Mouse (Mus musculus): ENCODE data around the gene Cmip. TPM values are rescaled to one million over a fixed set of nuclear protein-coding genes. Genes with fewer than 3 reads are reported as not detected.

Cmip gene
- 54.7 and 59.2 TPM in 2 replicates for polyA plus RNA-seq (2012; rRNA removed; ENCODE audit: low replicate concordance)

GRCm38 (mm10) chr8:117257029-117257820, at the start of gene Cmip:
Cmip (plus strand) TSS chr8:117257064.

GRCm38 (mm10) chr8:117498179-117498914, 241.5 kb downstream of the Cmip start, which contains the start of gene Plcg2:
Plcg2 (plus strand) TSS chr8:117498291.

Other genes with a start within 250 kb of the Cmip start
- 0.13 and 0.30 TPM in 2 replicates for gene Pkd1l2, start 174.6 kb upstream of the Cmip start, polyA plus RNA-seq (2012; rRNA removed; ENCODE audit: low replicate concordance)
- gene Bco1, start 161.2 kb upstream of the Cmip start, polyA plus RNA-seq (2012; rRNA removed; ENCODE audit: low replicate concordance), result 0.09 and 0.20 TPM in 2 replicates
- gene Gan, start 98.9 kb upstream of the Cmip start, polyA plus RNA-seq (2012; rRNA removed; ENCODE audit: low replicate concordance), result 4.8 and 7.2 TPM in 2 replicates
- 3.6 and 7.6 TPM in 2 replicates for gene Plcg2, start 241.2 kb downstream of the Cmip start, polyA plus RNA-seq (2012; rRNA removed; ENCODE audit: low replicate concordance)